Mouse (Mus musculus): ENCODE data around the gene Fam131c. TPM values are rescaled to one million over a fixed set of nuclear protein-coding genes. Genes with fewer than 3 reads are reported as not detected.

Gene Fam131c
- polyA plus RNA-seq, 1 experiment, result not detected

GRCm38 (mm10) chr4:141352986-141353385 is 15.0 kb upstream of the Fam131c start:
- H3K9me3 ChIP-seq, result peaks cover 12% of the 10 kb centered on the region
- TF ChIP-seq GATA1 (IDR thresholded peaks at IDR 0.05; ENCODE audit: borderline replicate concordance, low read length) (no peak), FLI1 (IDR thresholded peaks at IDR 0.05; ENCODE audit: low read length) (no peak)
- no peak overlapping the region for H3K4me3 ChIP-seq (replicated peaks)
- peaks cover 66% of the 10 kb centered on the region for H3K27me3 ChIP-seq (replicated peaks)
- peaks cover 2% of the 10 kb centered on the region for H3K4me1 ChIP-seq
- no peaks in the 10 kb centered on the region for H3K36me3 ChIP-seq (replicated peaks; ENCODE audit: low read length)

GRCm38 (mm10) chr4:141353868-141354267 is 14.2 kb upstream of the Fam131c start:
- peaks cover 62% of the 10 kb centered on the region for H3K27me3 ChIP-seq (replicated peaks)

GRCm38 (mm10) chr4:141357811-141358210 is 10.2 kb upstream of the Fam131c start:
- Histone ChIP-seq H3K36me3 (replicated peaks; ENCODE audit: low read length) (no peaks in the 10 kb centered on the region), H3K9me3 (peaks cover 18% of the 10 kb centered on the region), H3K4me1 (peaks cover 19% of the 10 kb centered on the region), H3K4me3 (replicated peaks) (peak overlapping the region; percentile 23), H3K27me3 (replicated peaks) (peaks cover 63% of the 10 kb centered on the region)
- TF ChIP-seq FLI1 (IDR thresholded peaks at IDR 0.05; ENCODE audit: low read length), result no peak
- no peak for TF ChIP-seq GATA1 (IDR thresholded peaks at IDR 0.05; ENCODE audit: borderline replicate concordance, low read length)

More at GRCm38 (mm10) chr4:141353868-141354267, 14.2 kb upstream of the Fam131c start:
- Histone ChIP-seq H3K4me1 (no peaks in the 10 kb centered on the region), H3K36me3 (replicated peaks; ENCODE audit: low read length) (no peaks in the 10 kb centered on the region), H3K9me3 (peaks cover 18% of the 10 kb centered on the region), H3K4me3 (replicated peaks) (no peak overlapping the region)
- no peak for TF ChIP-seq FLI1 (IDR thresholded peaks at IDR 0.05; ENCODE audit: low read length)
- TF ChIP-seq GATA1 (IDR thresholded peaks at IDR 0.05; ENCODE audit: borderline replicate concordance, low read length), result no peak

GRCm38 (mm10) chr4:141359222-141359621 is 8.8 kb upstream of the Fam131c start:
- no peak for TF ChIP-seq FLI1 (IDR thresholded peaks at IDR 0.05; ENCODE audit: low read length)
- TF ChIP-seq GATA1 (IDR thresholded peaks at IDR 0.05; ENCODE audit: borderline replicate concordance, low read length), result no peak
- H3K27me3 ChIP-seq (replicated peaks), result peaks cover 61% of the 10 kb centered on the region
- H3K4me1 ChIP-seq, result peaks cover 23% of the 10 kb centered on the region
- H3K9me3 ChIP-seq, result peaks cover 18% of the 10 kb centered on the region
- no peak overlapping the region for H3K4me3 ChIP-seq (replicated peaks)
- H3K36me3 ChIP-seq (replicated peaks; ENCODE audit: low read length), result no peaks in the 10 kb centered on the region

GRCm38 (mm10) chr4:141360846-141361245 is 7.2 kb upstream of the Fam131c start:
- Histone ChIP-seq H3K9me3 (peaks cover 18% of the 10 kb centered on the region), H3K36me3 (replicated peaks; ENCODE audit: low read length) (no peaks in the 10 kb centered on the region), H3K4me3 (replicated peaks) (no peak overlapping the region), H3K4me1 (peaks cover 23% of the 10 kb centered on the region), H3K27me3 (replicated peaks) (peaks cover 77% of the 10 kb centered on the region)
- TF ChIP-seq GATA1 (IDR thresholded peaks at IDR 0.05; ENCODE audit: borderline replicate concordance, low read length) (no peak), FLI1 (IDR thresholded peaks at IDR 0.05; ENCODE audit: low read length) (no peak)

GRCm38 (mm10) chr4:141362937-141363548 is 5.0 kb upstream of the Fam131c start:
- peaks cover 5% of the 10 kb centered on the region for H3K9me3 ChIP-seq
- peaks cover 23% of the 10 kb centered on the region for H3K4me1 ChIP-seq
- H3K27me3 ChIP-seq (replicated peaks), result peaks cover 87% of the 10 kb centered on the region
- H3K36me3 ChIP-seq (replicated peaks; ENCODE audit: low read length), result no peaks in the 10 kb centered on the region
- peak overlapping the region; percentile 46 for H3K4me3 ChIP-seq (replicated peaks)
- TF ChIP-seq FLI1 (IDR thresholded peaks at IDR 0.05; ENCODE audit: low read length), result no peak
- TF ChIP-seq GATA1 (IDR thresholded peaks at IDR 0.05; ENCODE audit: borderline replicate concordance, low read length), result no peak

GRCm38 (mm10) chr4:141365126-141365525 is 2.9 kb upstream of the Fam131c start:
- Histone ChIP-seq H3K4me3 (replicated peaks) (no peak overlapping the region), H3K9me3 (no peaks in the 10 kb centered on the region), H3K4me1 (peaks cover 27% of the 10 kb centered on the region), H3K36me3 (replicated peaks; ENCODE audit: low read length) (no peaks in the 10 kb centered on the region), H3K27me3 (replicated peaks) (peaks cover 92% of the 10 kb centered on the region)
- no peak for TF ChIP-seq GATA1 (IDR thresholded peaks at IDR 0.05; ENCODE audit: borderline replicate concordance, low read length)
- no peak for TF ChIP-seq FLI1 (IDR thresholded peaks at IDR 0.05; ENCODE audit: low read length)

GRCm38 (mm10) chr4:141365876-141366275 is 2.1 kb upstream of the Fam131c start:
- no peaks in the 10 kb centered on the region for H3K9me3 ChIP-seq
- peaks cover 27% of the 10 kb centered on the region for H3K4me1 ChIP-seq
- H3K27me3 ChIP-seq (replicated peaks), result peaks cover 92% of the 10 kb centered on the region
- peak overlapping the region; percentile 28 for H3K4me3 ChIP-seq (replicated peaks)
- TF ChIP-seq FLI1 (IDR thresholded peaks at IDR 0.05; ENCODE audit: low read length) (no peak), GATA1 (IDR thresholded peaks at IDR 0.05; ENCODE audit: borderline replicate concordance, low read length) (no peak)
- no peaks in the 10 kb centered on the region for H3K36me3 ChIP-seq (replicated peaks; ENCODE audit: low read length)

- H3K27me3 ChIP-seq (replicated peaks), result peaks cover 74% of the 10 kb centered on the region
- H3K4me3 ChIP-seq (replicated peaks), result no peak overlapping the region
- H3K9me3 ChIP-seq, result peaks cover 8% of the 10 kb centered on the region
- TF ChIP-seq FLI1 (IDR thresholded peaks at IDR 0.05; ENCODE audit: low read length) (no peak), GATA1 (IDR thresholded peaks at IDR 0.05; ENCODE audit: borderline replicate concordance, low read length) (no peak)
- no peaks in the 10 kb centered on the region for H3K36me3 ChIP-seq (replicated peaks; ENCODE audit: low read length)
- H3K4me1 ChIP-seq, result peaks cover 4% of the 10 kb centered on the region
Measured at GRCm38 (mm10) chr4:141372426-141372825, 4.4 kb downstream of the Fam131c start.

- Histone ChIP-seq H3K9me3 (peaks cover 8% of the 10 kb centered on the region), H3K4me1 (peaks cover 7% of the 10 kb centered on the region; the same call in 1 of the 2 replicates), H3K36me3 (replicated peaks; ENCODE audit: low read length) (no peaks in the 10 kb centered on the region), H3K4me3 (replicated peaks) (no peak overlapping the region), H3K27me3 (replicated peaks) (peaks cover 66% of the 10 kb centered on the region)
- TF ChIP-seq FLI1 (IDR thresholded peaks at IDR 0.05; ENCODE audit: low read length) (no peak), GATA1 (IDR thresholded peaks at IDR 0.05; ENCODE audit: borderline replicate concordance, low read length) (no peak)
Measured at GRCm38 (mm10) chr4:141379674-141380073, 11.7 kb downstream of the Fam131c start.
